Mouse (Mus musculus) myocyte (in vitro differentiated cells): ENCODE measurements around the gene Prpf31.

ENCODE experiments used
- CEBPB ChIP-seq: IDR thresholded peaks from 2 replicates; pipeline ENCODE4 v1.6.1; 2011; ENCODE audit warnings: mild to moderate bottlenecking, moderate library complexity; ENCODE audit not compliant: poor library complexity, insufficient read depth, severe bottlenecking
- E2F4 ChIP-seq: IDR thresholded peaks from one replicate; pipeline ENCODE4 v1.6.1; 2011; ENCODE audit warnings: mild to moderate bottlenecking, control low read depth, moderate library complexity; ENCODE audit not compliant: insufficient read depth
- MAX ChIP-seq: IDR thresholded peaks from one replicate; pipeline ENCODE4 v1.6.1; 2011; ENCODE audit warnings: low read depth, mild to moderate bottlenecking, control low read depth
- MYOD1 ChIP-seq, 3 experiments: IDR thresholded peaks; one replicate each; pipeline ENCODE4 v1.6.1; 2011; ENCODE audit warnings: control low read depth in 2 of 3, low read depth in 2 of 3, mild to moderate bottlenecking in 2 of 3, moderate library complexity in 1 of 3; ENCODE audit not compliant: insufficient read length in 2 of 3, control insufficient read depth in 1 of 3
- MYOG ChIP-seq, 3 experiments: IDR thresholded peaks; one replicate each; pipeline ENCODE4 v1.6.1; 2011; ENCODE audit warnings: control low read depth in 2 of 3, low read depth in 2 of 3, mild to moderate bottlenecking in 2 of 3; ENCODE audit not compliant: insufficient read length in 2 of 3, control insufficient read depth in 1 of 3, insufficient read depth in 1 of 3
- POLR2A ChIP-seq: IDR thresholded peaks from one replicate; pipeline ENCODE4 v1.6.1; 2011; ENCODE audit warnings: low read depth, mild to moderate bottlenecking, control low read depth, moderate library complexity; ENCODE audit not compliant: insufficient read length
- POLR2AphosphoS2 ChIP-seq: IDR thresholded peaks from one replicate; pipeline ENCODE4 v1.6.1; 2011; ENCODE audit warnings: low read depth, control low read depth; ENCODE audit not compliant: insufficient read length
- REST ChIP-seq: IDR thresholded peaks from one replicate; pipeline ENCODE4 v1.6.1; 2011; ENCODE audit warnings: mild to moderate bottlenecking, control low read depth, moderate library complexity; ENCODE audit not compliant: insufficient read depth, insufficient read length
- SRF ChIP-seq: IDR thresholded peaks from one replicate; pipeline ENCODE4 v1.6.1; 2011; ENCODE audit warnings: low read depth; ENCODE audit not compliant: control insufficient read depth, insufficient read length
- TCF12 ChIP-seq: IDR thresholded peaks from one replicate; pipeline ENCODE4 v1.6.1; 2011; ENCODE audit warnings: mild to moderate bottlenecking, control low read depth; ENCODE audit not compliant: poor library complexity, insufficient read depth, severe bottlenecking
- TCF3 ChIP-seq: IDR thresholded peaks from one replicate; pipeline ENCODE4 v1.6.1; 2011; ENCODE audit warnings: low read depth, control low read depth; ENCODE audit not compliant: insufficient read length
- USF1 ChIP-seq: IDR thresholded peaks from one replicate; pipeline ENCODE4 v1.6.1; 2011; ENCODE audit warnings: low read depth, mild to moderate bottlenecking, control low read depth, moderate library complexity

GRCm38 (mm10) chr7:3609082-3609481, 20.7 kb upstream of the Prpf31 start:
- TF ChIP-seq USF1 (no peak), TCF12 (no peak), MYOD1 (IDR thresholded peaks at IDR 0.05; ENCODE audit: control insufficient read depth in 1 of 3, insufficient read length in 2 of 3, low read depth in 2 of 3) (no peak), POLR2A (no peak), MAX (no peak), E2F4 (no peak), MYOG (IDR thresholded peaks at IDR 0.05; ENCODE audit: control insufficient read depth in 1 of 3, insufficient read depth in 1 of 3, insufficient read length in 2 of 3, low read depth in 2 of 3) (no peak), POLR2AphosphoS2 (no peak), SRF (no peak), CEBPB (no peak), TCF3 (no peak), REST (no peak)
